Mouse (Mus musculus): ENCODE results near the gene Dld. TPM values are rescaled to one million over a fixed set of nuclear protein-coding genes. Genes with fewer than 3 reads are reported as not detected.

Gene Dld
- total and polyA plus RNA-seq, 3 experiments = 112 to 229 (median 131) TPM

- Histone ChIP-seq H3K27ac (ENCODE audit: control insufficient read depth, low read depth, low read length) (no peak overlapping the region), H3K9me3 (replicated peaks; ENCODE audit: insufficient read depth, low read length) (no peaks in the 10 kb centered on the region), H3K79me2 (ENCODE audit: control insufficient read depth, insufficient read depth, low read length, poor library complexity) (no peaks in the 10 kb centered on the region), H3K9ac (ENCODE audit: control insufficient read depth, low read depth, low read length, poor library complexity, severe bottlenecking) (no peak overlapping the region), H3K27me3 (ENCODE audit: control insufficient read depth in 1 of 2, insufficient read depth in 2 of 2, low read length in 2 of 2) (peaks cover 0 to 2% of the 10 kb centered on the region in 2 experiments; a peak in 2 of 4 replicates), H3K36me3 (ENCODE audit: control insufficient read depth in 1 of 2, insufficient read depth in 2 of 2, low read length in 2 of 2) (no peaks in the 10 kb centered on the region), H3K4me3 (ENCODE audit: control insufficient read depth in 1 of 2, insufficient read depth in 1 of 2, low read depth in 2 of 2, low read length in 2 of 2) (no peak overlapping the region), H3K4me1 (ENCODE audit: control insufficient read depth in 1 of 2, insufficient read depth in 2 of 2, low read length in 2 of 2) (no peaks in the 10 kb centered on the region)
- TF ChIP-seq SMC3 (IDR thresholded peaks at IDR 0.05; ENCODE audit: low read depth, low read length) = no peak
- TF ChIP-seq UBTF (IDR thresholded peaks at IDR 0.05; ENCODE audit: borderline replicate concordance, insufficient read depth, low read depth, low read length) = no peak
- no peak for TF ChIP-seq MXI1 (IDR thresholded peaks at IDR 0.05; ENCODE audit: low read depth, low read length)
- no peak for TF ChIP-seq MEF2A (IDR thresholded peaks at IDR 0.05; ENCODE audit: extremely low read depth, insufficient replicate concordance, low read depth, low read length, poor library complexity, severe bottlenecking)
- TF ChIP-seq RCOR1 (IDR thresholded peaks at IDR 0.05; ENCODE audit: low read depth, low read length) = no peak
- no peak for TF ChIP-seq EP300 (IDR thresholded peaks at IDR 0.05; ENCODE audit: low read depth in 1 of 2, low read length in 2 of 2)
- no peak for TF ChIP-seq NRF1 (IDR thresholded peaks at IDR 0.05; ENCODE audit: insufficient read depth, low read depth, low read length, poor library complexity, severe bottlenecking)
- TF ChIP-seq KAT2A (conservative IDR thresholded peaks at IDR 0.05; ENCODE audit: low read depth, low read length) = no peak
- TF ChIP-seq NELFE (IDR thresholded peaks at IDR 0.05; ENCODE audit: low read depth, low read length) = no peak
- no peak for TF ChIP-seq POLR2AphosphoS2 (IDR thresholded peaks at IDR 0.05; ENCODE audit: low read length)
- no peak for TF ChIP-seq ZMIZ1 (IDR thresholded peaks at IDR 0.05; ENCODE audit: low read depth, low read length)
- TF ChIP-seq MAX (IDR thresholded peaks at IDR 0.05; ENCODE audit: low read length) = no peak
- no peak for TF ChIP-seq JUND (IDR thresholded peaks at IDR 0.05; ENCODE audit: low read depth, low read length)
- no peak for TF ChIP-seq CHD2 (IDR thresholded peaks at IDR 0.05; ENCODE audit: low read length)
- TF ChIP-seq CTCF (IDR thresholded peaks at IDR 0.05 in 2 of 3, conservative IDR thresholded peaks at IDR 0.05 in 1 of 3; ENCODE audit: control insufficient read depth in 1 of 3, insufficient read depth in 1 of 3, low read depth in 2 of 3, low read length in 3 of 3, poor library complexity in 1 of 3, severe bottlenecking in 1 of 3) = no peak
- TF ChIP-seq BHLHE40 (IDR thresholded peaks at IDR 0.05; ENCODE audit: borderline replicate concordance, low read depth, low read length) = no peak
- no peak for DNase-seq (ENCODE audit: low read depth, low spot score)
These were observed 67.6 kb downstream of the Dld start for GRCm38 (mm10) chr12:31283617-31284136.

- Histone ChIP-seq H3K4me1 (ENCODE audit: control insufficient read depth in 1 of 2, insufficient read depth in 2 of 2, low read length in 2 of 2) (no peaks in the 10 kb centered on the region), H3K27me3 (ENCODE audit: control insufficient read depth in 1 of 2, insufficient read depth in 2 of 2, low read length in 2 of 2) (peaks cover 0 to 2% of the 10 kb centered on the region in 2 experiments; a peak in 2 of 4 replicates), H3K9me3 (replicated peaks; ENCODE audit: insufficient read depth, low read length) (no peaks in the 10 kb centered on the region), H3K9ac (ENCODE audit: control insufficient read depth, low read depth, low read length, poor library complexity, severe bottlenecking) (no peak overlapping the region), H3K36me3 (ENCODE audit: control insufficient read depth in 1 of 2, insufficient read depth in 2 of 2, low read length in 2 of 2) (no peaks in the 10 kb centered on the region), H3K4me3 (ENCODE audit: control insufficient read depth in 1 of 2, insufficient read depth in 1 of 2, low read depth in 2 of 2, low read length in 2 of 2) (no peak overlapping the region), H3K27ac (ENCODE audit: control insufficient read depth, low read depth, low read length) (no peak overlapping the region), H3K79me2 (ENCODE audit: control insufficient read depth, insufficient read depth, low read length, poor library complexity) (no peaks in the 10 kb centered on the region)
- no peak for DNase-seq (ENCODE audit: low read depth, low spot score)
- no peak for TF ChIP-seq GABPA (IDR thresholded peaks at IDR 0.05; ENCODE audit: low read depth, low read length)
- TF ChIP-seq E2F4 (IDR thresholded peaks at IDR 0.05; ENCODE audit: borderline replicate concordance, low read depth, low read length) = no peak
- TF ChIP-seq NELFE (IDR thresholded peaks at IDR 0.05; ENCODE audit: low read depth, low read length) = no peak
- TF ChIP-seq GATA1 (IDR thresholded peaks at IDR 0.05; ENCODE audit: low read depth, low read length) = no peak
- no peak for TF ChIP-seq POLR2AphosphoS5 (IDR thresholded peaks at IDR 0.05; ENCODE audit: borderline replicate concordance, low read depth, low read length)
- no peak for TF ChIP-seq ELF1 (IDR thresholded peaks at IDR 0.05; ENCODE audit: low read depth, low read length)
- no peak for TF ChIP-seq HCFC1 (IDR thresholded peaks at IDR 0.05; ENCODE audit: low read depth, low read length)
- no peak for TF ChIP-seq MEF2A (IDR thresholded peaks at IDR 0.05; ENCODE audit: extremely low read depth, insufficient replicate concordance, low read depth, low read length, poor library complexity, severe bottlenecking)
- no peak for TF ChIP-seq UBTF (IDR thresholded peaks at IDR 0.05; ENCODE audit: borderline replicate concordance, insufficient read depth, low read depth, low read length)
- no peak for TF ChIP-seq MAFK (IDR thresholded peaks at IDR 0.05; ENCODE audit: borderline replicate concordance, low read depth, low read length)
- TF ChIP-seq MAZ (IDR thresholded peaks at IDR 0.05; ENCODE audit: low read depth, low read length) = no peak
- TF ChIP-seq USF1 (IDR thresholded peaks at IDR 0.05; ENCODE audit: low read depth, low read length) = no peak
- no peak for TF ChIP-seq CHD1 (IDR thresholded peaks at IDR 0.05; ENCODE audit: low read depth, low read length)
- no peak for TF ChIP-seq TCF12 (IDR thresholded peaks at IDR 0.05; ENCODE audit: low read depth, low read length)
- TF ChIP-seq POLR2AphosphoS2 (IDR thresholded peaks at IDR 0.05; ENCODE audit: low read length) = no peak
- TF ChIP-seq BHLHE40 (IDR thresholded peaks at IDR 0.05; ENCODE audit: borderline replicate concordance, low read depth, low read length) = no peak
- no peak for TF ChIP-seq RAD21 (IDR thresholded peaks at IDR 0.05; ENCODE audit: low read depth, low read length)
These were observed 68.1 kb downstream of the Dld start for GRCm38 (mm10) chr12:31283131-31283530.
